Mouse (Mus musculus): ENCODE results near the gene Mindy3. TPM values are rescaled to one million over a fixed set of nuclear protein-coding genes. Genes with fewer than 3 reads are reported as not detected.

Mindy3 gene
- polyA plus RNA-seq, 1 experiment from 2014 or later: 45.7 TPM

GRCm38 (mm10) chr2:12418534-12419261 lies 572 bp downstream of the Mindy3 start:
- Histone ChIP-seq H3K4me1 (ENCODE audit: control insufficient read depth, insufficient read depth, low read length) (peaks cover 3% of the 10 kb centered on the region; the same call in 1 of the 2 replicates), H3K36me3 (ENCODE audit: control insufficient read depth, insufficient read depth, low read length) (no peaks in the 10 kb centered on the region), H3K27ac (ENCODE audit: low read depth, low read length) (0 out of 2 replicates have a peak overlapping the region, but pooled peaks have one; percentile 34), H3K9ac (ENCODE audit: low read length) (peak overlapping the region; percentile 82), H3K4me3 (ENCODE audit: low read depth, low read length) (peak overlapping the region; percentile 86), H3K27me3 (ENCODE audit: control insufficient read depth, insufficient read depth, low read length) (no peaks in the 10 kb centered on the region), H3K4me2 (ENCODE audit: low read depth) (peak overlapping the region; percentile 81), H3K9me3 (ENCODE audit: control insufficient read depth, low read length) (no peaks in the 10 kb centered on the region)
- 0% methylated on average over 40 of the region's 40 CpGs for WGBS
- DNase-seq (ENCODE audit: low spot score): peak; percentile 54
- peak; percentile 56 for ATAC-seq (ENCODE audit: insufficient read depth, low FRiP score, low TSS enrichment)

- H3K27me3 ChIP-seq (ENCODE audit: control insufficient read depth, insufficient read depth, low read length): no peaks in the 10 kb centered on the region
- H3K27ac ChIP-seq (ENCODE audit: low read depth, low read length): no peak overlapping the region
- no peaks in the 10 kb centered on the region for H3K36me3 ChIP-seq (ENCODE audit: control insufficient read depth, insufficient read depth, low read length)
- ATAC-seq (ENCODE audit: insufficient read depth, low FRiP score, low TSS enrichment): no peak
- H3K4me1 ChIP-seq (ENCODE audit: control insufficient read depth, insufficient read depth, low read length): peaks cover 3% of the 10 kb centered on the region; the same call in 1 of the 2 replicates
- no peak for DNase-seq (ENCODE audit: low spot score)
- no peaks in the 10 kb centered on the region for H3K9me3 ChIP-seq (ENCODE audit: control insufficient read depth, low read length)
- H3K4me2 ChIP-seq (ENCODE audit: low read depth): peak overlapping the region; percentile 81
- H3K9ac ChIP-seq (ENCODE audit: low read length): peak overlapping the region; percentile 82
- peak overlapping the region; percentile 86 for H3K4me3 ChIP-seq (ENCODE audit: low read depth, low read length)
- WGBS: 52% methylated on average over 8 of the region's 8 CpGs
Measured at GRCm38 (mm10) chr2:12418121-12418520, 1.1 kb downstream of the Mindy3 start.

GRCm38 (mm10) chr2:12412309-12412708 lies 7.0 kb downstream of the Mindy3 start:
- WGBS: 93% methylated on average over 2 of the region's 2 CpGs
- Histone ChIP-seq H3K27me3 (ENCODE audit: control insufficient read depth, insufficient read depth, low read length) (no peaks in the 10 kb centered on the region), H3K4me1 (ENCODE audit: control insufficient read depth, insufficient read depth, low read length) (no peaks in the 10 kb centered on the region), H3K36me3 (ENCODE audit: control insufficient read depth, insufficient read depth, low read length) (no peaks in the 10 kb centered on the region), H3K4me2 (ENCODE audit: low read depth) (no peak overlapping the region), H3K4me3 (ENCODE audit: low read depth, low read length) (no peak overlapping the region), H3K27ac (ENCODE audit: low read depth, low read length) (no peak overlapping the region), H3K9ac (ENCODE audit: low read length) (no peak overlapping the region), H3K9me3 (ENCODE audit: control insufficient read depth, low read length) (no peaks in the 10 kb centered on the region)
- DNase-seq (ENCODE audit: low spot score) (no peak), ATAC-seq (ENCODE audit: insufficient read depth, low FRiP score, low TSS enrichment) (no peak)

- no peak overlapping the region for H3K4me2 ChIP-seq (ENCODE audit: low read depth)
- WGBS: 37% methylated on average over 2 of the region's 2 CpGs
- ATAC-seq (ENCODE audit: insufficient read depth, low FRiP score, low TSS enrichment): no peak
- H3K4me3 ChIP-seq (ENCODE audit: low read depth, low read length): no peak overlapping the region
- no peaks in the 10 kb centered on the region for H3K4me1 ChIP-seq (ENCODE audit: control insufficient read depth, insufficient read depth, low read length)
- no peaks in the 10 kb centered on the region for H3K27me3 ChIP-seq (ENCODE audit: control insufficient read depth, insufficient read depth, low read length)
- H3K36me3 ChIP-seq (ENCODE audit: control insufficient read depth, insufficient read depth, low read length): no peaks in the 10 kb centered on the region
- H3K27ac ChIP-seq (ENCODE audit: low read depth, low read length): no peak overlapping the region
- no peak overlapping the region for H3K9ac ChIP-seq (ENCODE audit: low read length)
- no peaks in the 10 kb centered on the region for H3K9me3 ChIP-seq (ENCODE audit: control insufficient read depth, low read length)
- DNase-seq (ENCODE audit: low spot score): no peak
Measured at GRCm38 (mm10) chr2:12411129-12411528, 8.1 kb downstream of the Mindy3 start.

- H3K27ac ChIP-seq (ENCODE audit: low read depth, low read length): no peak overlapping the region
- 89% methylated on average over 2 of the region's 2 CpGs for WGBS
- no peak overlapping the region for H3K9ac ChIP-seq (ENCODE audit: low read length)
- no peaks in the 10 kb centered on the region for H3K4me1 ChIP-seq (ENCODE audit: control insufficient read depth, insufficient read depth, low read length)
- H3K9me3 ChIP-seq (ENCODE audit: control insufficient read depth, low read length): no peaks in the 10 kb centered on the region
- no peaks in the 10 kb centered on the region for H3K27me3 ChIP-seq (ENCODE audit: control insufficient read depth, insufficient read depth, low read length)
- no peaks in the 10 kb centered on the region for H3K36me3 ChIP-seq (ENCODE audit: control insufficient read depth, insufficient read depth, low read length)
- no peak overlapping the region for H3K4me3 ChIP-seq (ENCODE audit: low read depth, low read length)
- H3K4me2 ChIP-seq (ENCODE audit: low read depth): no peak overlapping the region
- DNase-seq (ENCODE audit: low spot score): no peak
- ATAC-seq (ENCODE audit: insufficient read depth, low FRiP score, low TSS enrichment): no peak
Measured at GRCm38 (mm10) chr2:12406737-12407136, 12.5 kb downstream of the Mindy3 start.

- Histone ChIP-seq H3K9me3 (ENCODE audit: control insufficient read depth, low read length) (no peaks in the 10 kb centered on the region), H3K4me3 (ENCODE audit: low read depth, low read length) (no peak overlapping the region), H3K27me3 (ENCODE audit: control insufficient read depth, insufficient read depth, low read length) (no peaks in the 10 kb centered on the region), H3K9ac (ENCODE audit: low read length) (no peak overlapping the region), H3K4me1 (ENCODE audit: control insufficient read depth, insufficient read depth, low read length) (no peaks in the 10 kb centered on the region), H3K36me3 (ENCODE audit: control insufficient read depth, insufficient read depth, low read length) (no peaks in the 10 kb centered on the region), H3K4me2 (ENCODE audit: low read depth) (no peak overlapping the region), H3K27ac (ENCODE audit: low read depth, low read length) (no peak overlapping the region)
- ATAC-seq (ENCODE audit: insufficient read depth, low FRiP score, low TSS enrichment) (no peak), DNase-seq (ENCODE audit: low spot score) (no peak)
- WGBS: 77% methylated on average over 3 of the region's 3 CpGs
Measured at GRCm38 (mm10) chr2:12402469-12402868, 16.8 kb downstream of the Mindy3 start.

- Histone ChIP-seq H3K36me3 (ENCODE audit: control insufficient read depth, insufficient read depth, low read length) (no peaks in the 10 kb centered on the region), H3K9me3 (ENCODE audit: control insufficient read depth, low read length) (no peaks in the 10 kb centered on the region), H3K9ac (ENCODE audit: low read length) (no peak overlapping the region), H3K4me3 (ENCODE audit: low read depth, low read length) (no peak overlapping the region), H3K4me1 (ENCODE audit: control insufficient read depth, insufficient read depth, low read length) (no peaks in the 10 kb centered on the region), H3K27ac (ENCODE audit: low read depth, low read length) (no peak overlapping the region), H3K27me3 (ENCODE audit: control insufficient read depth, insufficient read depth, low read length) (no peaks in the 10 kb centered on the region), H3K4me2 (ENCODE audit: low read depth) (no peak overlapping the region)
- DNase-seq (ENCODE audit: low spot score) (no peak), ATAC-seq (ENCODE audit: insufficient read depth, low FRiP score, low TSS enrichment) (no peak)
- WGBS: 95% methylated on average over 1 of the region's 1 CpGs
Measured at GRCm38 (mm10) chr2:12401137-12401536, 18.1 kb downstream of the Mindy3 start.

GRCm38 (mm10) chr2:12389028-12389427 lies 30.2 kb downstream of the Mindy3 start:
- 65% methylated on average over 1 of the region's 1 CpGs for WGBS
- Histone ChIP-seq H3K27ac (ENCODE audit: low read depth, low read length) (no peak overlapping the region), H3K4me1 (ENCODE audit: control insufficient read depth, insufficient read depth, low read length) (no peaks in the 10 kb centered on the region), H3K4me3 (ENCODE audit: low read depth, low read length) (no peak overlapping the region), H3K36me3 (ENCODE audit: control insufficient read depth, insufficient read depth, low read length) (no peaks in the 10 kb centered on the region; the same call in 1 of the 2 replicates), H3K27me3 (ENCODE audit: control insufficient read depth, insufficient read depth, low read length) (no peaks in the 10 kb centered on the region), H3K4me2 (ENCODE audit: low read depth) (no peak overlapping the region), H3K9ac (ENCODE audit: low read length) (no peak overlapping the region), H3K9me3 (ENCODE audit: control insufficient read depth, low read length) (no peaks in the 10 kb centered on the region)
- no peak for ATAC-seq (ENCODE audit: insufficient read depth, low FRiP score, low TSS enrichment)
- no peak for DNase-seq (ENCODE audit: low spot score)

- ATAC-seq (ENCODE audit: insufficient read depth, low FRiP score, low TSS enrichment): no peak
- no peak overlapping the region for H3K4me3 ChIP-seq (ENCODE audit: low read depth, low read length)
- H3K9me3 ChIP-seq (ENCODE audit: control insufficient read depth, low read length): no peaks in the 10 kb centered on the region
- H3K27me3 ChIP-seq (ENCODE audit: control insufficient read depth, insufficient read depth, low read length): no peaks in the 10 kb centered on the region
- H3K9ac ChIP-seq (ENCODE audit: low read length): no peak overlapping the region
- 91% methylated on average over 4 of the region's 4 CpGs for WGBS
- no peaks in the 10 kb centered on the region; the same call in 1 of the 2 replicates for H3K36me3 ChIP-seq (ENCODE audit: control insufficient read depth, insufficient read depth, low read length)
- H3K27ac ChIP-seq (ENCODE audit: low read depth, low read length): no peak overlapping the region
- H3K4me2 ChIP-seq (ENCODE audit: low read depth): no peak overlapping the region
- no peak for DNase-seq (ENCODE audit: low spot score)
- H3K4me1 ChIP-seq (ENCODE audit: control insufficient read depth, insufficient read depth, low read length): no peaks in the 10 kb centered on the region
Measured at GRCm38 (mm10) chr2:12388569-12388968, 30.7 kb downstream of the Mindy3 start.
